Mouse (Mus musculus) mature B cell (primary cell): Measurements from ENCODE around the gene Olfr152.

Experiments
- in situ Hi-C: fragments of 300-500 bp; cut with MboI; formaldehyde crosslinking; loops from 2 replicates; pipeline ENCODE4 v1.14.3; 2019

Gene Olfr152

GRCm38 (mm10) chr2:87779183-87779582 is at the start of gene Olfr152:
Olfr152 (plus strand) TSS chr2:87779483.
- in situ Hi-C loops = no loop called here

- in situ Hi-C loops = no loop called here
Observed at GRCm38 (mm10) chr2:87739878-87740277, 39.4 kb upstream of the Olfr152 start, which contains the start of gene Olfr1138. Olfr1138 (minus strand) TSS chr2:87739978.

- in situ Hi-C loops = no loop called here
Observed at GRCm38 (mm10) chr2:87743452-87743851, 35.8 kb upstream of the Olfr152 start, which contains the start of gene Olfr1140. Olfr1140 (plus strand) TSS chr2:87743752.

- in situ Hi-C loops = no loop called here
Observed at GRCm38 (mm10) chr2:87753891-87754290, 25.4 kb upstream of the Olfr152 start, which contains the start of gene Olfr1141. Olfr1141 (minus strand) TSS chr2:87753991.

GRCm38 (mm10) chr2:87776143-87776542 is 3.1 kb upstream of the Olfr152 start:
- in situ Hi-C loops = no loop called here

- in situ Hi-C loops = no loop called here
Observed at GRCm38 (mm10) chr2:87800292-87800691, 21.0 kb downstream of the Olfr152 start, which contains the start of gene Olfr1143. Olfr1143 (plus strand) TSS chr2:87800592.

- in situ Hi-C loops = no loop called here
Observed at GRCm38 (mm10) chr2:87809522-87809921, 30.2 kb downstream of the Olfr152 start, which contains the start of gene Olfr1145. Olfr1145 (plus strand) TSS chr2:87809822.

- in situ Hi-C loops = no loop called here
Observed at GRCm38 (mm10) chr2:87830233-87830632, 51.0 kb downstream of the Olfr152 start, which contains the start of gene Olfr1148. Olfr1148 (plus strand) TSS chr2:87830533.
